Mouse (Mus musculus): ENCODE measurements around the gene Tnni2. TPM values are rescaled to one million over a fixed set of nuclear protein-coding genes. Genes with fewer than 3 reads are reported as not detected.
A peak's percentile ranks its signal among the peaks of the same experiment; 100 is the strongest.

Gene Tnni2
- polyA plus RNA-seq, 1 experiment from 2014 or later: 1.3 TPM

- Histone ChIP-seq H3K27ac (ENCODE audit: low read depth, low read length) (no peak overlapping the region), H3K4me2 (ENCODE audit: low read depth, low read length, severe bottlenecking) (no peak overlapping the region), H3K9me3 (ENCODE audit: control insufficient read depth, low read length) (no peaks in the 10 kb centered on the region), H3K9ac (ENCODE audit: low read length) (no peak overlapping the region), H3K36me3 (ENCODE audit: control insufficient read depth, insufficient read depth, low read length) (no peaks in the 10 kb centered on the region), H3K4me1 (replicated peaks; ENCODE audit: control insufficient read depth, insufficient read depth, low read length) (no peaks in the 10 kb centered on the region), H3K4me3 (ENCODE audit: low read depth, low read length) (no peak overlapping the region), H3K27me3 (ENCODE audit: control insufficient read depth, insufficient read depth, low read length) (no peaks in the 10 kb centered on the region)
- no peak for ATAC-seq (replicated peaks; ENCODE audit: low FRiP score)
- WGBS: 92% methylated on average over 2 of the region's 2 CpGs
- DNase-seq (ENCODE audit: low spot score): no peak
These were observed 23.6 kb upstream of the Tnni2 start for GRCm38 (mm10) chr7:142418027-142418426.

- no peak for DNase-seq (ENCODE audit: low spot score)
- Histone ChIP-seq H3K9ac (ENCODE audit: low read length) (no peak overlapping the region), H3K4me1 (replicated peaks; ENCODE audit: control insufficient read depth, insufficient read depth, low read length) (no peaks in the 10 kb centered on the region), H3K27me3 (ENCODE audit: control insufficient read depth, insufficient read depth, low read length) (no peaks in the 10 kb centered on the region), H3K36me3 (ENCODE audit: control insufficient read depth, insufficient read depth, low read length) (no peaks in the 10 kb centered on the region), H3K27ac (ENCODE audit: low read depth, low read length) (no peak overlapping the region), H3K4me2 (ENCODE audit: low read depth, low read length, severe bottlenecking) (no peak overlapping the region), H3K9me3 (ENCODE audit: control insufficient read depth, low read length) (no peaks in the 10 kb centered on the region), H3K4me3 (ENCODE audit: low read depth, low read length) (no peak overlapping the region)
- no peak for ATAC-seq (replicated peaks; ENCODE audit: low FRiP score)
- 93% methylated on average over 8 of the region's 8 CpGs for WGBS
These were observed 22.9 kb upstream of the Tnni2 start for GRCm38 (mm10) chr7:142418679-142419078.

- Histone ChIP-seq H3K4me2 (ENCODE audit: low read depth, low read length, severe bottlenecking) (no peak overlapping the region), H3K27ac (ENCODE audit: low read depth, low read length) (no peak overlapping the region), H3K27me3 (ENCODE audit: control insufficient read depth, insufficient read depth, low read length) (no peaks in the 10 kb centered on the region), H3K9ac (ENCODE audit: low read length) (no peak overlapping the region), H3K36me3 (ENCODE audit: control insufficient read depth, insufficient read depth, low read length) (no peaks in the 10 kb centered on the region), H3K4me3 (ENCODE audit: low read depth, low read length) (no peak overlapping the region), H3K9me3 (ENCODE audit: control insufficient read depth, low read length) (no peaks in the 10 kb centered on the region), H3K4me1 (replicated peaks; ENCODE audit: control insufficient read depth, insufficient read depth, low read length) (no peaks in the 10 kb centered on the region)
- 89% methylated on average over 5 of the region's 5 CpGs for WGBS
- ATAC-seq (replicated peaks; ENCODE audit: low FRiP score) (no peak), DNase-seq (ENCODE audit: low spot score) (no peak)
These were observed 21.7 kb upstream of the Tnni2 start for GRCm38 (mm10) chr7:142419887-142420286.

GRCm38 (mm10) chr7:142421826-142422225, 19.8 kb upstream of the Tnni2 start:
- WGBS: 80% methylated on average over 2 of the region's 2 CpGs
- Histone ChIP-seq H3K27me3 (ENCODE audit: control insufficient read depth, insufficient read depth, low read length) (no peaks in the 10 kb centered on the region), H3K4me1 (replicated peaks; ENCODE audit: control insufficient read depth, insufficient read depth, low read length) (no peaks in the 10 kb centered on the region), H3K36me3 (ENCODE audit: control insufficient read depth, insufficient read depth, low read length) (no peaks in the 10 kb centered on the region), H3K4me3 (ENCODE audit: low read depth, low read length) (no peak overlapping the region), H3K4me2 (ENCODE audit: low read depth, low read length, severe bottlenecking) (no peak overlapping the region), H3K27ac (ENCODE audit: low read depth, low read length) (no peak overlapping the region), H3K9ac (ENCODE audit: low read length) (no peak overlapping the region), H3K9me3 (ENCODE audit: control insufficient read depth, low read length) (no peaks in the 10 kb centered on the region)
- no peak for DNase-seq (ENCODE audit: low spot score)
- ATAC-seq (replicated peaks; ENCODE audit: low FRiP score): no peak

- H3K27me3 ChIP-seq (ENCODE audit: control insufficient read depth, insufficient read depth, low read length): no peaks in the 10 kb centered on the region
- H3K9me3 ChIP-seq (ENCODE audit: control insufficient read depth, low read length): no peaks in the 10 kb centered on the region
- H3K4me1 ChIP-seq (replicated peaks; ENCODE audit: control insufficient read depth, insufficient read depth, low read length): no peaks in the 10 kb centered on the region
- no peak for ATAC-seq (replicated peaks; ENCODE audit: low FRiP score)
- H3K36me3 ChIP-seq (ENCODE audit: control insufficient read depth, insufficient read depth, low read length): no peaks in the 10 kb centered on the region
- H3K4me2 ChIP-seq (ENCODE audit: low read depth, low read length, severe bottlenecking): no peak overlapping the region
- no peak overlapping the region for H3K27ac ChIP-seq (ENCODE audit: low read depth, low read length)
- no peak overlapping the region for H3K9ac ChIP-seq (ENCODE audit: low read length)
- no peak overlapping the region for H3K4me3 ChIP-seq (ENCODE audit: low read depth, low read length)
- 52% methylated on average over 11 of the region's 11 CpGs for WGBS
- DNase-seq (ENCODE audit: low spot score): no peak
These were observed 15.9 kb upstream of the Tnni2 start for GRCm38 (mm10) chr7:142425641-142426213.

GRCm38 (mm10) chr7:142428213-142428612, 13.4 kb upstream of the Tnni2 start:
- Histone ChIP-seq H3K27ac (ENCODE audit: low read depth, low read length) (no peak overlapping the region), H3K27me3 (ENCODE audit: control insufficient read depth, insufficient read depth, low read length) (no peaks in the 10 kb centered on the region), H3K9me3 (ENCODE audit: control insufficient read depth, low read length) (no peaks in the 10 kb centered on the region), H3K9ac (ENCODE audit: low read length) (no peak overlapping the region), H3K4me1 (replicated peaks; ENCODE audit: control insufficient read depth, insufficient read depth, low read length) (no peaks in the 10 kb centered on the region), H3K36me3 (ENCODE audit: control insufficient read depth, insufficient read depth, low read length) (no peaks in the 10 kb centered on the region), H3K4me3 (ENCODE audit: low read depth, low read length) (no peak overlapping the region), H3K4me2 (ENCODE audit: low read depth, low read length, severe bottlenecking) (no peak overlapping the region)
- 2% methylated on average over 7 of the region's 7 CpGs for WGBS
- ATAC-seq (replicated peaks; ENCODE audit: low FRiP score) (no peak), DNase-seq (ENCODE audit: low spot score) (peak; percentile 81)

- H3K27me3 ChIP-seq (ENCODE audit: control insufficient read depth, insufficient read depth, low read length): no peaks in the 10 kb centered on the region
- 78% methylated on average over 12 of the region's 12 CpGs for WGBS
- H3K36me3 ChIP-seq (ENCODE audit: control insufficient read depth, insufficient read depth, low read length): no peaks in the 10 kb centered on the region
- no peaks in the 10 kb centered on the region for H3K9me3 ChIP-seq (ENCODE audit: control insufficient read depth, low read length)
- H3K4me3 ChIP-seq (ENCODE audit: low read depth, low read length): no peak overlapping the region
- no peak overlapping the region for H3K4me2 ChIP-seq (ENCODE audit: low read depth, low read length, severe bottlenecking)
- no peak for ATAC-seq (replicated peaks; ENCODE audit: low FRiP score)
- no peak overlapping the region for H3K27ac ChIP-seq (ENCODE audit: low read depth, low read length)
- no peak overlapping the region for H3K9ac ChIP-seq (ENCODE audit: low read length)
- H3K4me1 ChIP-seq (replicated peaks; ENCODE audit: control insufficient read depth, insufficient read depth, low read length): no peaks in the 10 kb centered on the region
- no peak for DNase-seq (ENCODE audit: low spot score)
These were observed 11.4 kb upstream of the Tnni2 start for GRCm38 (mm10) chr7:142430160-142430678.

GRCm38 (mm10) chr7:142431106-142431505, 10.5 kb upstream of the Tnni2 start:
- no peak for DNase-seq (ENCODE audit: low spot score)
- Histone ChIP-seq H3K4me3 (ENCODE audit: low read depth, low read length) (no peak overlapping the region), H3K27ac (ENCODE audit: low read depth, low read length) (no peak overlapping the region), H3K4me1 (replicated peaks; ENCODE audit: control insufficient read depth, insufficient read depth, low read length) (no peaks in the 10 kb centered on the region), H3K4me2 (ENCODE audit: low read depth, low read length, severe bottlenecking) (no peak overlapping the region), H3K36me3 (ENCODE audit: control insufficient read depth, insufficient read depth, low read length) (no peaks in the 10 kb centered on the region), H3K27me3 (ENCODE audit: control insufficient read depth, insufficient read depth, low read length) (no peaks in the 10 kb centered on the region), H3K9ac (ENCODE audit: low read length) (no peak overlapping the region), H3K9me3 (ENCODE audit: control insufficient read depth, low read length) (no peaks in the 10 kb centered on the region)
- no peak for ATAC-seq (replicated peaks; ENCODE audit: low FRiP score)
- whole genome bisulfite sequencing: 92% methylated on average over 14 of the region's 14 CpGs

GRCm38 (mm10) chr7:142433623-142434022, 8.0 kb upstream of the Tnni2 start:
- Histone ChIP-seq H3K9ac (ENCODE audit: low read length) (no peak overlapping the region), H3K4me2 (ENCODE audit: low read depth, low read length, severe bottlenecking) (no peak overlapping the region), H3K36me3 (ENCODE audit: control insufficient read depth, insufficient read depth, low read length) (no peaks in the 10 kb centered on the region), H3K4me1 (replicated peaks; ENCODE audit: control insufficient read depth, insufficient read depth, low read length) (no peaks in the 10 kb centered on the region), H3K27ac (ENCODE audit: low read depth, low read length) (no peak overlapping the region), H3K27me3 (ENCODE audit: control insufficient read depth, insufficient read depth, low read length) (no peaks in the 10 kb centered on the region), H3K9me3 (ENCODE audit: control insufficient read depth, low read length) (no peaks in the 10 kb centered on the region), H3K4me3 (ENCODE audit: low read depth, low read length) (no peak overlapping the region)
- 60% methylated on average over 19 of the region's 19 CpGs for WGBS
- no peak for ATAC-seq (replicated peaks; ENCODE audit: low FRiP score)
- DNase-seq (ENCODE audit: low spot score): no peak

All from forebrain, embryonic 11.5 days (tissue).